Mouse (Mus musculus) hindbrain, embryonic 13.5 days (tissue): ENCODE data around the gene Rad9a. TPM values are rescaled to one million over a fixed set of nuclear protein-coding genes. Genes with fewer than 3 reads are reported as not detected.

Experiments
- ATAC-seq: fragments of 200-750 bp; cut with Nextera tagmentation; 2 replicates; pipeline ENCODE4 v1.8.0; 2017; ENCODE audit warnings: moderate TSS enrichment; ENCODE audit not compliant: low FRiP score
- H3K27ac ChIP-seq: fragments of 300-500 bp; sonication (generic); 2 replicates; pipeline ENCODE4 v1.5.1; 2015; ENCODE audit warnings: inconsistent platforms, mild to moderate bottlenecking, moderate library complexity
- H3K27me3 ChIP-seq: fragments of 300-500 bp; sonication (generic); 2 replicates; pipeline ENCODE4 v1.6.1; 2015; ENCODE audit warnings: mild to moderate bottlenecking, inconsistent platforms
- H3K36me3 ChIP-seq: fragments of 300-500 bp; sonication (generic); 2 replicates; pipeline ENCODE4 v1.6.1; 2015; ENCODE audit warnings: mild to moderate bottlenecking, inconsistent platforms
- H3K4me1 ChIP-seq: fragments of 300-500 bp; sonication (generic); replicated peaks from 2 replicates; pipeline ENCODE4 v1.6.1; 2015; ENCODE audit warnings: inconsistent platforms
- H3K4me2 ChIP-seq: fragments of 300-500 bp; sonication (generic); 2 replicates; pipeline ENCODE4 v1.6.1; 2015; ENCODE audit warnings: inconsistent platforms, mild to moderate bottlenecking, moderate library complexity
- H3K4me3 ChIP-seq: fragments of 300-500 bp; sonication (generic); 2 replicates; pipeline ENCODE4 v1.5.1; 2015; ENCODE audit warnings: mild to moderate bottlenecking, inconsistent platforms
- H3K9ac ChIP-seq: fragments of 300-500 bp; sonication (generic); 2 replicates; pipeline ENCODE4 v1.6.1; 2015; ENCODE audit warnings: mild to moderate bottlenecking, inconsistent platforms
- H3K9me3 ChIP-seq: fragments of 300-500 bp; sonication (generic); 2 replicates; pipeline ENCODE4 v1.6.1; 2016; ENCODE audit warnings: inconsistent platforms
- WGBS: fragments of 180-500 bp; shearing (Covaris S2); methylation state at CpG from one replicate; pipeline ENCODE4 v1.1.7; 2015; 5-methylcytosine and 5-hydroxymethylcytosine counted together
- polyA plus RNA-seq: library from polyadenylated mRNA; unstranded; fragments of >200 nt; fragmentation: Nextera tagmentation; extraction: Ambion mirVana; gene quantifications from 2 replicates; pipeline ENCODE4 v1.2.1, GENCODE M21; 2015

Rad9a gene
- polyA plus RNA-seq, 1 experiment from 2014 or later: 20.4 TPM

DNA sequence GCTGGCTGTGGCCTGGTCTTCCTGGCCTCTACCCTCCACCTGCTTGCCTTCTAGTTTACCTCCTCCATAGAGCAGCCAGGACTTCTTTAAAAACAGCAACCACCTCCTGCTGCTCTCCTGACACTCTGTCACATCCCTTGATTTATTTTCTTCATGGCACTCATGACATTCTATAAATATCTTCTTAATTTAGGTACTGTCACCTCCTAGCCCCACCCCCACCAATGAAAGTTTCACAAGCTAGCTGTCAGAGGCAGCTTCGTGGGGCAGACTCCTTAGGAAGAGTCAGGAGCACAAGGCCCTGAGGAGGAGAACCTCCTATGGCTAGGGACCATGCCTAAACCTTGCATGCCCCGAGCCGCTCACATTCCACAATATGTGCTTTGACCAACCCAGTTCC, 14.2 kb downstream of the Rad9a start:
- 74% methylated on average over 3 of the region's 3 CpGs for WGBS
- no peak overlapping the region for H3K27ac ChIP-seq
- no peaks in the 10 kb centered on the region for H3K27me3 ChIP-seq
- no peak overlapping the region for H3K4me2 ChIP-seq
- H3K4me3 ChIP-seq: no peak overlapping the region
- no peaks in the 10 kb centered on the region for H3K9me3 ChIP-seq
- H3K4me1 ChIP-seq: peaks cover 14% of the 10 kb centered on the region
- H3K36me3 ChIP-seq: no peaks in the 10 kb centered on the region
- no peak overlapping the region for H3K9ac ChIP-seq
- ATAC-seq: no peak

- H3K27ac ChIP-seq: no peak overlapping the region
- H3K9ac ChIP-seq: no peak overlapping the region
- H3K9me3 ChIP-seq: no peaks in the 10 kb centered on the region
- peaks cover 17% of the 10 kb centered on the region for H3K4me1 ChIP-seq
- no peak for ATAC-seq
- 62% methylated on average over 15 of the region's 15 CpGs for WGBS
- no peak overlapping the region for H3K4me2 ChIP-seq
- no peaks in the 10 kb centered on the region for H3K36me3 ChIP-seq
- no peaks in the 10 kb centered on the region for H3K27me3 ChIP-seq
- H3K4me3 ChIP-seq: no peak overlapping the region
Observed at GRCm38 (mm10) chr19:4184976-4185975, 16.2 kb downstream of the Rad9a start.

GRCm38 (mm10) chr19:4183689-4184088, 17.8 kb downstream of the Rad9a start:
- Histone ChIP-seq H3K9me3 (no peaks in the 10 kb centered on the region), H3K4me3 (no peak overlapping the region), H3K36me3 (no peaks in the 10 kb centered on the region), H3K9ac (no peak overlapping the region), H3K4me2 (no peak overlapping the region), H3K27ac (no peak overlapping the region), H3K4me1 (peaks cover 17% of the 10 kb centered on the region), H3K27me3 (no peaks in the 10 kb centered on the region)
- WGBS: 70% methylated on average over 2 of the region's 2 CpGs
- no peak for ATAC-seq

DNA sequence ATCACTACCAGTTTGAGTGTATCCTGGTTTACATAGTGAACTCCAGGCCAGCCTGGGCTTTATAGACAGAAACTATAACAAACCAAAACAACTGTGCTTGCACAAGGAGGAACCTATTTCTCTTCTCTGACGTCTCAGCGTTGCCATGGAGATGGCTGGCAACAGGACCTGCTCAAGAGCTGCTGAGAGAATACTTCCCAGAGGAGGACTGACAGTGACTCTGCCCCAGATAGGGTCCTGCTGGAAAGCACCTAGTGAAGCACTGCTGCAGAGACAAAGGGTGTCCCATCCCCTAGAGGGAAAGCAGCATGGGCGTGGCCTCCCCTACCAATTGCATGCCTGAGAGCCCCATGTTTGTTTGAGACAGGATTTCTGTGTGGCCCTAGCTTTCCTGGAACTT, 19.6 kb downstream of the Rad9a start:
- H3K4me3 ChIP-seq: no peak overlapping the region
- 42% methylated on average over 3 of the region's 3 CpGs for WGBS

GRCm38 (mm10) chr19:4180411-4180810, 21.1 kb downstream of the Rad9a start:
- Histone ChIP-seq H3K36me3 (no peaks in the 10 kb centered on the region), H3K27ac (no peak overlapping the region), H3K4me2 (no peak overlapping the region), H3K4me3 (no peak overlapping the region), H3K9me3 (no peaks in the 10 kb centered on the region), H3K9ac (no peak overlapping the region), H3K4me1 (peaks cover 20% of the 10 kb centered on the region), H3K27me3 (no peaks in the 10 kb centered on the region)
- 92% methylated on average over 7 of the region's 7 CpGs for WGBS
- no peak for ATAC-seq

More for the DNA sequence above, 19.6 kb downstream of the Rad9a start:
- Histone ChIP-seq H3K27me3 (no peaks in the 10 kb centered on the region), H3K4me1 (peaks cover 17% of the 10 kb centered on the region), H3K27ac (no peak overlapping the region), H3K9me3 (no peaks in the 10 kb centered on the region), H3K9ac (peak overlapping the region; percentile 30; the same call in 1 of the 2 replicates), H3K4me2 (no peak overlapping the region), H3K36me3 (no peaks in the 10 kb centered on the region)
- ATAC-seq: no peak

DNA sequence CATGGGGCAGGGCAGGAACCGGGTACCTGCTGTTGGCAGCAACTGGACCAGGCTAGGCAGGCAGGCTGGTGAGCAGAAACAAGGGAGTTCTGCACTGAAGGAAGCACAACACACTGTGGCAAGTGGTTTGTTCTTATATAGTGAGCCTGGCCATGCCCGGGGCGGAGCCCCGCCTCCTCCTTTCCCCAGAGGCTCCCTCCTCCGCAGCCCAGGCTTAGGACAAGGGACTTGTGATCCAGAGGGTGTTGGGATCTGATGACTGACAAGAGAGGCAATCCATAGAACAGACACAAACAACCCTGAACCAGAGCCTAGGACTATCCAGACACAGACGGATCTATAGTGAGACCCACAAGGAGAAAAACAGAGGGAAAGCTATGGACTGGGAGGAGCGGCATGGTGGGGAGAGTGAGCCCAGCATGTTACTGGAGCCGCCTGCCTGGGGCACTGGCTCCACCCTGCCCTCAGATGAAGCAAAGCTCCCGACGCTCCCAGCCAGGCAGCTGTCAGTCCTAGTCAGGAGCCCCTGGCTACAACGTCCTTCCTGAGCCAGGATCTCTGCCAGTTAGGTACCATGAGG, 26.0 kb downstream of the Rad9a start, which contains the start of gene Carns1:
TSS of gene Carns1 (minus strand) at position 112 of the 580 bp plus-strand sequence.
- peak; percentile 37; the same call in 1 of the 2 replicates for ATAC-seq
- no peaks in the 10 kb centered on the region for H3K9me3 ChIP-seq
- H3K4me3 ChIP-seq: peak within 1 kb of the TSS; percentile 4
- peak within 1 kb of the TSS; percentile 31 for H3K4me2 ChIP-seq
- no peak within 1 kb of the TSS for H3K27ac ChIP-seq
- H3K36me3 ChIP-seq: no peaks in the 10 kb centered on the region
- peak within 1 kb of the TSS; percentile 60; the same call in 1 of the 2 replicates for H3K9ac ChIP-seq
- H3K27me3 ChIP-seq: 0 out of 2 replicates have a peak, but pooled peaks cover 2% of the 10 kb centered on the region
- peaks cover 17% of the 10 kb centered on the region for H3K4me1 ChIP-seq
- WGBS: 4% methylated on average over 11 of the region's 11 CpGs

GRCm38 (mm10) chr19:4172925-4173324, 28.5 kb downstream of the Rad9a start:
- H3K27me3 ChIP-seq: 0 out of 2 replicates have a peak, but pooled peaks cover 2% of the 10 kb centered on the region
- ATAC-seq: no peak
- H3K36me3 ChIP-seq: no peaks in the 10 kb centered on the region
- H3K27ac ChIP-seq: no peak overlapping the region
- no peak overlapping the region for H3K4me2 ChIP-seq
- WGBS: 62% methylated on average over 11 of the region's 11 CpGs
- H3K9ac ChIP-seq: peak overlapping the region; percentile 35; the same call in 1 of the 2 replicates
- H3K9me3 ChIP-seq: no peaks in the 10 kb centered on the region
- H3K4me3 ChIP-seq: no peak overlapping the region
- H3K4me1 ChIP-seq: peaks cover 28% of the 10 kb centered on the region

GRCm38 (mm10) chr19:4171393-4172290, 29.8 kb downstream of the Rad9a start:
- no peak overlapping the region for H3K27ac ChIP-seq
- H3K4me1 ChIP-seq: peaks cover 28% of the 10 kb centered on the region

GRCm38 (mm10) chr19:4170723-4171392, 30.6 kb downstream of the Rad9a start:
- 92% methylated on average over 10 of the region's 10 CpGs for WGBS
- Histone ChIP-seq H3K27me3 (0 out of 2 replicates have a peak, but pooled peaks cover 2% of the 10 kb centered on the region), H3K4me1 (peaks cover 27% of the 10 kb centered on the region), H3K27ac (no peak overlapping the region), H3K9me3 (no peaks in the 10 kb centered on the region), H3K4me3 (no peak overlapping the region), H3K9ac (peak overlapping the region; percentile 81; the same call in 1 of the 2 replicates), H3K4me2 (no peak overlapping the region), H3K36me3 (no peaks in the 10 kb centered on the region)
- ATAC-seq: no peak

More at GRCm38 (mm10) chr19:4171393-4172290, 29.8 kb downstream of the Rad9a start:
- Histone ChIP-seq H3K36me3 (no peaks in the 10 kb centered on the region), H3K9ac (peak overlapping the region; percentile 21), H3K4me3 (no peak overlapping the region), H3K9me3 (no peaks in the 10 kb centered on the region), H3K27me3 (0 out of 2 replicates have a peak, but pooled peaks cover 2% of the 10 kb centered on the region), H3K4me2 (no peak overlapping the region)
- 72% methylated on average over 13 of the region's 13 CpGs for WGBS
- no peak for ATAC-seq

DNA sequence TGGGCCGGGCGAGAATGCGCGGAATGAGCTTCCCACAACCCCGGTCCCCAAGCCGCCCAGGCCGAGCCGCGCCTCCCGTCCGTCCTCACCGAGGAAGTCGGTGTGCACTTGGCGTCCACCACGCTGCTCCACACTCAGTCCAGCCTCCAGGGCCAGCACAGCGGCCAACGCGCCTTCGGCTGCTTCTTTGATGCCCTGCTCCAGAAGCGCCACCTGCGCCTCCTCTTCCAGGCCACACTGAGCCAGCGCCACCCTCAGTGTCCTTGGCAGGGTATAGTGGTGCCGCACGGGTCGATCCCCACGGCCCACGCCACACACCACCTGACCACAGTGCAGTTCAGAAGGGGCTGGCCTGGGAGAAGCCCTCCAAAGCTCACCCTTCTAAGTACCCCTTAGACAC, 31.7 kb downstream of the Rad9a start:
- no peaks in the 10 kb centered on the region for H3K9me3 ChIP-seq
- 0 out of 2 replicates have a peak, but pooled peaks cover 2% of the 10 kb centered on the region for H3K27me3 ChIP-seq
- peaks cover 18% of the 10 kb centered on the region for H3K4me1 ChIP-seq
- peak overlapping the region; percentile 78 for H3K4me2 ChIP-seq
- peak overlapping the region; percentile 94 for H3K27ac ChIP-seq
- WGBS: 6% methylated on average over 27 of the region's 27 CpGs
- no peaks in the 10 kb centered on the region for H3K36me3 ChIP-seq
- H3K4me3 ChIP-seq: peak overlapping the region; percentile 42
- H3K9ac ChIP-seq: peak overlapping the region; percentile 81
- ATAC-seq: peak; percentile 61

DNA sequence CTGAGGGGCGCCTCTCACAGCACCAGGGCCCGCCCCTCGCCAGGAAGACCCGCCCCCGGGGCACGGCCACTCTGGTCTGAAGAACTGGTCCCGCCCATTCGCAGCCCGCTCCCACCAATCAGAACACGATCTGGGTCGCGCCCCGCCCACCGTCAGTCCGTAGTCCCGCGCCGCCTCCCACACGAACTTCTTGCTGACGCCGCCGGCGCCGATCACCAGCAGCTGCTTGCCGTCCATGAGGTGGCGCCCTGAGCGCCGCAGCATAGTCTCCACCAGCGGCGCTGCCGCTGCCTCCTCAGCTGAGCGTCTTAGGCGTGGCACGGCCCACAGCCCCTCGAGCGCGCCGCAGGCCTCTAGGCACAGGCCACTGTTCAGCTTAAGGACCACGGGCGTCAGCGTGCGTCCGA, 32.1 kb downstream of the Rad9a start:
- Histone ChIP-seq H3K36me3 (no peaks in the 10 kb centered on the region), H3K4me1 (peaks cover 18% of the 10 kb centered on the region), H3K27me3 (no peaks in the 10 kb centered on the region), H3K4me3 (peak overlapping the region; percentile 42), H3K9me3 (no peaks in the 10 kb centered on the region), H3K9ac (peak overlapping the region; percentile 81), H3K4me2 (peak overlapping the region; percentile 78), H3K27ac (peak overlapping the region; percentile 94)
- peak; percentile 93 for ATAC-seq
- WGBS: under 1% methylated on average over 43 of the region's 43 CpGs
